Mouse (Mus musculus) adipocyte (in vitro differentiated cells): ENCODE data around the gene Ice1.

ENCODE experiments used
- DNase-seq: peaks from one replicate; pipeline ENCODE4 v3.0.0-alpha.2; 2016; ENCODE audit warnings: low spot score

Gene Ice1

GRCm38 (mm10) chr13:70567889-70568288, 69.5 kb downstream of the Ice1 start:
- no peak for DNase-seq

- DNase-seq, result no peak
These were observed 84.0 kb downstream of the Ice1 start for GRCm38 (mm10) chr13:70553456-70553855.

- DNase-seq, result no peak
These were observed 90.0 kb downstream of the Ice1 start for GRCm38 (mm10) chr13:70547457-70547856.

- peak; percentile 8 for DNase-seq
These were observed 92.2 kb downstream of the Ice1 start for GRCm38 (mm10) chr13:70545261-70545660.

- DNase-seq, result no peak
These were observed 97.6 kb downstream of the Ice1 start for GRCm38 (mm10) chr13:70539842-70540241.

GRCm38 (mm10) chr13:70533412-70533811, 104.0 kb downstream of the Ice1 start:
- peak; percentile 3 for DNase-seq

- no peak for DNase-seq
These were observed 104.7 kb downstream of the Ice1 start for GRCm38 (mm10) chr13:70532719-70533118.

GRCm38 (mm10) chr13:70517651-70518050, 119.8 kb downstream of the Ice1 start:
- DNase-seq, result no peak

- DNase-seq, result no peak
These were observed 122.4 kb downstream of the Ice1 start for GRCm38 (mm10) chr13:70515004-70515403.

- no peak for DNase-seq
These were observed 127.2 kb downstream of the Ice1 start for GRCm38 (mm10) chr13:70510199-70510598.

- DNase-seq, result no peak
These were observed 127.9 kb downstream of the Ice1 start for GRCm38 (mm10) chr13:70509375-70510016.

- DNase-seq, result no peak
These were observed 128.6 kb downstream of the Ice1 start for GRCm38 (mm10) chr13:70508708-70509374.
